Mouse (Mus musculus): ENCODE data around the gene Dap. TPM values are rescaled to one million over a fixed set of nuclear protein-coding genes. Genes with fewer than 3 reads are reported as not detected.

Gene Dap
- polyA plus RNA-seq, 1 experiment from 2014 or later = 107 TPM

DNA sequence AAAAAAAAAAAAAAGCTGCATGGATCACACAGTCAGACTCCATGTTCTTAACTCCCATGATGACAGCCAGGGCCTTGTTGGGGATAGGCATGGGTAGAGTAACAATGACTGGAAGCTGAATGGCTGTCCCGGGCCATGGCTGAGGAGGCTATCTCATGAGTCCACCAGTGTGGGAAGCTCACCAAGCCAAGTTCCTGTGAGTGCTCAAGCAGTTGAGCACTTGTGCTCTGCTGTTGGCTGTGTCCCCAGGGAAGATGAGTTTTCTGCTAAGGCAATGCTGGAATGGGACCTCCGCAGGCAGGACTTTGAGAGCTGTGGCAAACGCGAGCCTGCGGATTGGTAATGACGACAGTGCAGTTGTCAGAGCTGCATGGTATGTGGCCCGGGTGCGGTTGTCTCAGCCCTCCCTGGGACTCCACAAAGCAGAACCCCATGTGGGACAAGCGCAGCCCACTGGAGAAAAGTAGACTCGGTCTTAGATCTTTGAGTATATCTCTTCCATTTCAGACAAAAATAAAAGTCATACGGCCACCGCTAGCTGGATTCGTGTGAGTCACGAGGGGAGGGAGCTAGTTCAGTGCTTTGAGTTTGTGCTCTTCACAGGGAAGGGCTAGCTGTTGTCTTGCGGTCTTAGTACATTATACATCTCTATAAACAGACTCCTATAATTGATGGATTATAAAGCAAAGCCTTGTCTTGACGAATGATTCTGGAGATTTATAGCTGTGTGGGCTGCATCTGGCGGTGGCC lies 20.8 kb downstream of the Dap start:
- no peak overlapping the region for H3K9ac ChIP-seq (replicated peaks; ENCODE audit: low read depth, low read length)
- no peak overlapping the region for H3K4me2 ChIP-seq (replicated peaks; ENCODE audit: low read depth, low read length)
- 76% methylated on average over 17 of the region's 17 CpGs for WGBS
- no peaks in the 10 kb centered on the region for H3K27me3 ChIP-seq (ENCODE audit: control insufficient read depth, insufficient read depth, low read length)
- no peaks in the 10 kb centered on the region for H3K9me3 ChIP-seq (ENCODE audit: control insufficient read depth, low read depth, low read length)
- H3K27ac ChIP-seq (ENCODE audit: low read length) = no peak overlapping the region
- H3K4me1 ChIP-seq (ENCODE audit: control insufficient read depth, insufficient read depth, low read length) = no peaks in the 10 kb centered on the region
- peaks cover 7% of the 10 kb centered on the region for H3K36me3 ChIP-seq (ENCODE audit: control insufficient read depth, insufficient read depth, low read length)
- H3K4me3 ChIP-seq (ENCODE audit: low read depth, low read length) = no peak overlapping the region
- ATAC-seq (ENCODE audit: insufficient number of reproducible peaks, insufficient read depth, low FRiP score, low read depth) = no peak

DNA sequence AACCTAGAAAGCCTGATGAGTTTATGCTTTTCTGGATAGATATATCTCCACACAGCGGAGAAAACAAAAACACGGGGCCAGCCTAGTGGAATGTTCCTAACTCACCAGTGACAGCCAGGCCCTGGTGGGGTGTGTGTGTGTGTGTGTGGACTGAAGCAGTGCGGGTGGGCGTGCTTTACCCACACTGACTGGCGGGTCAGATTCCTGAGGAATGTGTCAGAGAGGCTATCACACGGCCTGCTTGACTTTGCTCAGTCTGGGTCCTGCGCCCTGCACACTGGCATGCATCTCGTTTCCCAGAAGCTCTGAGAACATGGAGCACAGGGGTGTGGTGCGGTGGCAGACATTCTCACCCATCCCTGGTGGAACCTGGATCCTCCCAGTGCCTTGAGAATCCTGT lies 21.8 kb downstream of the Dap start:
- Histone ChIP-seq H3K4me2 (replicated peaks; ENCODE audit: low read depth, low read length) (no peak overlapping the region), H3K4me3 (ENCODE audit: low read depth, low read length) (no peak overlapping the region), H3K9me3 (ENCODE audit: control insufficient read depth, low read depth, low read length) (no peaks in the 10 kb centered on the region), H3K27me3 (ENCODE audit: control insufficient read depth, insufficient read depth, low read length) (no peaks in the 10 kb centered on the region), H3K27ac (ENCODE audit: low read length) (no peak overlapping the region), H3K36me3 (ENCODE audit: control insufficient read depth, insufficient read depth, low read length) (0 out of 2 replicates have a peak, but pooled peaks cover 4% of the 10 kb centered on the region), H3K9ac (replicated peaks; ENCODE audit: low read depth, low read length) (no peak overlapping the region), H3K4me1 (ENCODE audit: control insufficient read depth, insufficient read depth, low read length) (no peaks in the 10 kb centered on the region)
- peak; percentile 76 for ATAC-seq (ENCODE audit: insufficient number of reproducible peaks, insufficient read depth, low FRiP score, low read depth)
- WGBS = 66% methylated on average over 9 of the region's 9 CpGs

DNA sequence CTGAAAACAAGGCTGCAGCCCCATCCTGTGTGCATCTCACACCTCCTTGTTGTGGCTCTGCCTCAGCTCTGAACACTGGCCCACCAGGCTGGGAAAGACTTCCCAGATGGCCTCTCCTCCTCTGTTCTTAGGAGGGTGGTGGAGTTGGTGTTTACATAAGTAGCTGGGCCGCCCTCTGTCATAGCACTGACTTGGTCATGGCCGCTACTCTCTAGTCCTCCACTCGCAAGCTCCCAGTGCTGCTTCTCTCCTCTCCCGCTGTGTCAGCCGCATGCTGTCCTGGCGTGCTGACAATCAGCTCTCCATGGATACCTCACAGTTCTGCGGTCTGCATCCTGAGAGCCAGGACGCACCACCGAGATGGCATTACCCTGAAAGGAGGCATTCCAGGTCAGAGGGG lies 22.9 kb downstream of the Dap start:
- no peak overlapping the region for H3K27ac ChIP-seq (ENCODE audit: low read length)
- no peak for ATAC-seq (ENCODE audit: insufficient number of reproducible peaks, insufficient read depth, low FRiP score, low read depth)
- H3K4me1 ChIP-seq (ENCODE audit: control insufficient read depth, insufficient read depth, low read length) = no peaks in the 10 kb centered on the region
- H3K9me3 ChIP-seq (ENCODE audit: control insufficient read depth, low read depth, low read length) = no peaks in the 10 kb centered on the region
- no peaks in the 10 kb centered on the region for H3K27me3 ChIP-seq (ENCODE audit: control insufficient read depth, insufficient read depth, low read length)
- no peak overlapping the region for H3K9ac ChIP-seq (replicated peaks; ENCODE audit: low read depth, low read length)
- no peak overlapping the region for H3K4me2 ChIP-seq (replicated peaks; ENCODE audit: low read depth, low read length)
- H3K4me3 ChIP-seq (ENCODE audit: low read depth, low read length) = no peak overlapping the region
- WGBS = 57% methylated on average over 9 of the region's 9 CpGs
- H3K36me3 ChIP-seq (ENCODE audit: control insufficient read depth, insufficient read depth, low read length) = no peaks in the 10 kb centered on the region

DNA sequence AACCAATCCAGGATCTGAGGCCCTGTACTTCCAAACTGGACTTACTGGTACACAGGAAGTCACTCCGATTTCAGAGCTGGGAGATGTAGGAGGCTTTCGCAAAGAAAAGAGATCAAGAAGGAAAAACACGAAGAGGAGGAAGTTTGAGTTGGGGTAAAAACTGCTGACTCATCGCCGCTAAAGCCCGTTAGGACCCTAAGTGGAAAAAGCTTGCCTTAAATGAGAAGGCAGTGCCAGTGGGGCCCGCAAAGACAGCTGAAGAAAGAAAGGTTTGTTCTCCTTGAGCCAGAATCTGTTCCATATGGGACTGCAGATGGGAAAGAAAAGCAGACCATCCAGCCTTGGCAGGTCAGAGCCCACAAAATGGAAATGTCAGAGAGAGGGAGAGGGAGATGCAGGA lies 24.8 kb downstream of the Dap start:
- 74% methylated on average over 7 of the region's 7 CpGs for WGBS
- H3K4me1 ChIP-seq (ENCODE audit: control insufficient read depth, insufficient read depth, low read length) = no peaks in the 10 kb centered on the region
- H3K27me3 ChIP-seq (ENCODE audit: control insufficient read depth, insufficient read depth, low read length) = no peaks in the 10 kb centered on the region
- no peak overlapping the region for H3K4me2 ChIP-seq (replicated peaks; ENCODE audit: low read depth, low read length)
- H3K4me3 ChIP-seq (ENCODE audit: low read depth, low read length) = no peak overlapping the region
- no peaks in the 10 kb centered on the region for H3K36me3 ChIP-seq (ENCODE audit: control insufficient read depth, insufficient read depth, low read length)
- no peak overlapping the region for H3K27ac ChIP-seq (ENCODE audit: low read length)
- no peak overlapping the region for H3K9ac ChIP-seq (replicated peaks; ENCODE audit: low read depth, low read length)
- ATAC-seq (ENCODE audit: insufficient number of reproducible peaks, insufficient read depth, low FRiP score, low read depth) = no peak
- no peaks in the 10 kb centered on the region for H3K9me3 ChIP-seq (ENCODE audit: control insufficient read depth, low read depth, low read length)

DNA sequence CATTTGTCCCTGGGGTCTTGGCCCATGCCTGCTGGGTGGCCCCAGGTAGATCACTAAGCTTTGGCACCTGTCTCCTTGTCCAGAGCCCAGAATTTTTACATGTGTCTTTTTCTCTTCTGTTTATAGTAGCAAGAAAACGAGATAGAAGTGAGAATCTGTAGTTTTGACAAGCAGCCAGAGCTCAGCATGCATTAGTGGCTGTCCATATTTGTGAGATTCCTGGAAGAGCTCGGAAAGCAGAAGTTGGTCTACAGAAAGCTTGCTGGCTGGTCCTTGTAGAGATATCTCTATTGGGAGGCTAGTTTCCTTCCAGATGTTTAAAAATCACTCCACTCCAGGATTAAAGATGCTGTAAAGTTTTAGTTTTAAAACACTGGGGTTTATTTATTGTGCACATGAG lies 25.9 kb downstream of the Dap start:
- 55% methylated on average over 2 of the region's 2 CpGs for WGBS
- no peak overlapping the region for H3K9ac ChIP-seq (replicated peaks; ENCODE audit: low read depth, low read length)
- no peak for ATAC-seq (ENCODE audit: insufficient number of reproducible peaks, insufficient read depth, low FRiP score, low read depth)

DNA sequence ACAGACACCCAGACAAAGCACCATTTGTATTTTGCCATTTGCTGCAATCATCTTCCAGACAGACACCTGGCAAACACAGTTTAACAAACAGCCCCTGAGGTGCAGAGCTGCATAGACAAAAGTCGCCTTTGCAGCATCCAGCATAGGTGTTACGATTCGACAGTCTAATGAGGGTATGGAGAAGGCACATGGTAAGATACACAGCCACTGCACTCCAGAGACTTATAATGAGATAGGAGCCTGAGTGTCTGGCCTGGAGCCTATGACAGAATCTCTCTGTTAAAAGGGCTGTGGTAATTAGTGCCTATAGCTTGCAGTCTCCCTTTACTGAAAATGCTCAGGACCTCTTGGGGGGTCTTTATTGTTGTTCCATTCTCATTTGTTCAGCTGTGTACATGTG lies 26.6 kb downstream of the Dap start:
- H3K9me3 ChIP-seq (ENCODE audit: control insufficient read depth, low read depth, low read length) = no peaks in the 10 kb centered on the region
- no peak overlapping the region for H3K9ac ChIP-seq (replicated peaks; ENCODE audit: low read depth, low read length)
- no peak overlapping the region for H3K4me3 ChIP-seq (ENCODE audit: low read depth, low read length)
- 87% methylated on average over 3 of the region's 3 CpGs for WGBS
- H3K36me3 ChIP-seq (ENCODE audit: control insufficient read depth, insufficient read depth, low read length) = no peaks in the 10 kb centered on the region
- H3K4me2 ChIP-seq (replicated peaks; ENCODE audit: low read depth, low read length) = no peak overlapping the region
- H3K27me3 ChIP-seq (ENCODE audit: control insufficient read depth, insufficient read depth, low read length) = no peaks in the 10 kb centered on the region
- no peaks in the 10 kb centered on the region for H3K4me1 ChIP-seq (ENCODE audit: control insufficient read depth, insufficient read depth, low read length)
- ATAC-seq (ENCODE audit: insufficient number of reproducible peaks, insufficient read depth, low FRiP score, low read depth) = no peak
- H3K27ac ChIP-seq (ENCODE audit: low read length) = no peak overlapping the region

More for the DNA sequence above, 25.9 kb downstream of the Dap start:
- no peak overlapping the region for H3K4me3 ChIP-seq (ENCODE audit: low read depth, low read length)
- no peaks in the 10 kb centered on the region for H3K36me3 ChIP-seq (ENCODE audit: control insufficient read depth, insufficient read depth, low read length)
- H3K9me3 ChIP-seq (ENCODE audit: control insufficient read depth, low read depth, low read length) = no peaks in the 10 kb centered on the region
- no peaks in the 10 kb centered on the region for H3K4me1 ChIP-seq (ENCODE audit: control insufficient read depth, insufficient read depth, low read length)
- no peak overlapping the region for H3K27ac ChIP-seq (ENCODE audit: low read length)
- H3K4me2 ChIP-seq (replicated peaks; ENCODE audit: low read depth, low read length) = no peak overlapping the region
- no peaks in the 10 kb centered on the region for H3K27me3 ChIP-seq (ENCODE audit: control insufficient read depth, insufficient read depth, low read length)

DNA sequence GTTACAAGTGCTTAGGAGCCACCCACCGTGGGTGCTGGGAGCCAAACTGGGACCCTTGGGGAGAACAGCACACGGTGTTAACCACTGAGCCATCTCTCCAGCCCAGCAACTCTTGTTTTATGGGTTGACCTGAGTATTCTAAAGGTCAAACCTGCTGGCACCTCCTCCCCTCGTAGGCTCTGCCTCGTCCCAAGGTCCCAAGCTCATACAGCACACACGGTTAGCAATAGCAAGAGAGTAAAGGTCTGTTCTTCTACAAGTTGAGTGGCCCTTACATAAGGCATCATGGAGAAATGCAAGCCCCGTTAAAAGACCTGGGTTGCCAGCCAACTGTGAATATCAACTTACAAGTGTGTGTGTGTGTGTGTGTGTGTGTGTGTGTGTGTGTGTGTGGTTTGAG lies 27.1 kb downstream of the Dap start:
- WGBS = 90% methylated on average over 6 of the region's 6 CpGs
- no peaks in the 10 kb centered on the region for H3K27me3 ChIP-seq (ENCODE audit: control insufficient read depth, insufficient read depth, low read length)
- H3K27ac ChIP-seq (ENCODE audit: low read length) = no peak overlapping the region
- ATAC-seq (ENCODE audit: insufficient number of reproducible peaks, insufficient read depth, low FRiP score, low read depth) = no peak
- H3K36me3 ChIP-seq (ENCODE audit: control insufficient read depth, insufficient read depth, low read length) = no peaks in the 10 kb centered on the region
- H3K9me3 ChIP-seq (ENCODE audit: control insufficient read depth, low read depth, low read length) = no peaks in the 10 kb centered on the region
- H3K9ac ChIP-seq (replicated peaks; ENCODE audit: low read depth, low read length) = no peak overlapping the region
- H3K4me2 ChIP-seq (replicated peaks; ENCODE audit: low read depth, low read length) = no peak overlapping the region
- H3K4me3 ChIP-seq (ENCODE audit: low read depth, low read length) = no peak overlapping the region
- H3K4me1 ChIP-seq (ENCODE audit: control insufficient read depth, insufficient read depth, low read length) = no peaks in the 10 kb centered on the region

DNA sequence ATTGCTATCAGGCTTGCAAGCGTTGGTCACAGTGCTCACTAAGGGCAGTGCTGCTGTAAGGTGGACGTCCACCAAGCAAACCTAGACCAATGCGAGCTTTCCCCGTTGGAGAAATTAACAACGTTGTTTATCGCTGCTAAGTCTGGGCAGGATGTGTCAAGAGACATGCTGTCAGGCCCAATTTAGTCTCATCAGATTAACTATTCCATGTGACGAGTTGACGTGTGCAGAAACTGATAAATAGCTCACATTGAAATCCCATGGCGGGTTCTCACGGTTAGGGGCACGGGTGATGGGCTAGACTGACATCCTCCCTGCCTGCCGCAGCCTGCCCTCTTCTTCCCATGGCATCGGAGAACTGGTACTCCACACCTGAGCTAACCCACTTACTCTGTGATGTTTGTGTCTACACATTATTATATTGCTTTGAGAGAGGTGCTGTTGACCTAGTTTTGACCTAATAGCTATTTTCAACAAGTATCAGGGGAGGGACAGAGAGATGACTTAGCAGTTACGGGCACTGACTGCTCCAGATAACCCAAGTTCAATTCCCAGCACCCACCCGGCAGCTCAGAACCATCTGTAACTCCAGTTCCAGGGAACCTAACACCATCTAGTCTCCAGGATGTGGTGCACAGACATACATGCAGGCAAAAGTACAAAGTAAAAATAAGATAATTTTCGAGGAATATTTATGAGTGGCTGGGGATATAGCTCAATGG lies 28.6 kb downstream of the Dap start:
- WGBS = 86% methylated on average over 16 of the region's 16 CpGs

More for the DNA sequence above, 28.6 kb downstream of the Dap start:
- ATAC-seq (ENCODE audit: insufficient number of reproducible peaks, insufficient read depth, low FRiP score, low read depth) = no peak
- Histone ChIP-seq H3K9ac (replicated peaks; ENCODE audit: low read depth, low read length) (no peak overlapping the region), H3K27ac (ENCODE audit: low read length) (no peak overlapping the region), H3K4me3 (ENCODE audit: low read depth, low read length) (no peak overlapping the region), H3K27me3 (ENCODE audit: control insufficient read depth, insufficient read depth, low read length) (no peaks in the 10 kb centered on the region), H3K9me3 (ENCODE audit: control insufficient read depth, low read depth, low read length) (no peaks in the 10 kb centered on the region), H3K4me2 (replicated peaks; ENCODE audit: low read depth, low read length) (no peak overlapping the region), H3K36me3 (ENCODE audit: control insufficient read depth, insufficient read depth, low read length) (no peaks in the 10 kb centered on the region), H3K4me1 (ENCODE audit: control insufficient read depth, insufficient read depth, low read length) (no peaks in the 10 kb centered on the region)
